Mouse (Mus musculus) ZHBTc4 (cell line): ENCODE results near the gene Sash1.
A peak's percentile ranks its signal among the peaks of the same experiment; 100 is the strongest.

Experiments
- DNase-seq: peaks from one replicate; pipeline ENCODE4 v3.0.0-alpha.2; 2011; ENCODE audit warnings: low read depth, low spot score

Gene Sash1

DNA sequence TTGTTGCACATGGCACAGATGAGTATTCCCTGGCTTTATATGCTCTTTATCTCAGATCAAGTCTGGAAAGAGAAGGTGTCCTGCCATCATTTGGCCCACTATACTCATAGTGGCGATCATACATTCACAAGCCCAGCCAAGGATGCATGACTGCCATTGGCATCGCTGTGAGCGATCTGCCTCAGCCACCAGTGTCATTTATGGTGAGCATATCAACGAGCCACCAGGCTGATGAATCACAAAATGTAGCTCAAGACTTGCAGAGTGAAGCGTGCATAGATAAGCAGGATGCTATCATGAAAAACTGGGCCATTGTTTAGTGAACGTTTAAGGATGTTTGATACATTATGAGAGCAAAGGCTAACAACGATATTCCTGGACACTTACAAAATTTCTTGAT lies 200.6 kb downstream of the Sash1 start:
- no peak for DNase-seq

DNA sequence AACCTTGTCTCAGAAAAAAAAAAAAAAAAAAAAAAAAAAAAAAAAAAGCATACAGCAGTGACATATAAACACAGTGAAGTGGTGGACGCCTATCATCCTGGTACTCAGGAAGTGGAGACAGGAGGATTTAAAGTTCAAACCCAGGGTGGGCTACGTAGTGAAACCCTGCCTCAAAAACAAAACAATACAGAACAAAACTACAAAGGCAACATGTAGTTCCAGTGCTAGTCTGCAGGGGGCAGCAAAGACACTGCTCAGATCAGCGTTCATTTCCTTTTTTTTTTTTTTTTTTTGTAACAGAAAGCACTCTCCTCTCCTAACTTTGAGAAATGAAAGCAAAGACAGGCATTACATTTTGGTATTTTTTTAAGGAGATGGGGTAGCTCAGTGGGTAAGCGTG lies 203.0 kb downstream of the Sash1 start:
- DNase-seq = peak; percentile 75

DNA sequence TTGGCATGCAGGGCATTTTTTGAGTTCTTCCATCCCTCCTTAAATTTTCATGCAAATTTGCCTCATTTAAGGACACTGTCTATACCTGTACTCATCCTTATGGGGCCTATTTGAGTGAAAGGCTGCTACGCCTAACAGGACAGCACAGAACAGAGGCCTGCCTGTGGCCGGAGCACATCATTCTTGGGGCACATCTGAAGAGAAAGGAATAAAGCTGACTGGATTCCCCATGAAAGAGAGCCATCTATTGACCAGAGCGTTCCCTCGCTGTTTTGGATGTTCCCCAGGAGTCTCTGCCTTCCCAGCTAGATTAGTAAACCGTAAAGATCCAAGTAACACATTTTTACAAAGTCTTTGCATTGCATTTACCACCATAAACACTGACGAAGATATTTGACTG lies 203.5 kb downstream of the Sash1 start:
- no peak for DNase-seq

DNA sequence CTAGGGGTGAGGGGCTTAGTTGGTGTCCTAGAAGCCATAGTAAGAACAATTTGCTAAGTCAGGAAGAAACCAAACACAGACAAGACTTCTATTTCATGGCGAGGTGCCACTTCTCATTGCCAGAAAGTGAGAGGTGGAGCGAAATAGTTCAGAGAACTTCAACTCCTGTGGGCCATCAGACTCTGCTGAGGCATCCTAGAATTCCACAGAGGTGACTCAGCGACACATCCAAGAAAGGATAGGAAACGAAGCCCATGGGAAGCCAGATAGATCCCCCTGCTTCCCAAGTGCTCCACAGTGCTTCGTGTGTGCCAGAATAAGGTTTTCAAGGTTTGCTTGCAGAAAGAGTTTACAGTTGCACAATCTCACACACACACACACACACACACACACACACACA lies 209.1 kb downstream of the Sash1 start:
- DNase-seq = no peak
